Mouse (Mus musculus): ENCODE data around the gene Ppp1r8.

The Ppp1r8 gene

DNA sequence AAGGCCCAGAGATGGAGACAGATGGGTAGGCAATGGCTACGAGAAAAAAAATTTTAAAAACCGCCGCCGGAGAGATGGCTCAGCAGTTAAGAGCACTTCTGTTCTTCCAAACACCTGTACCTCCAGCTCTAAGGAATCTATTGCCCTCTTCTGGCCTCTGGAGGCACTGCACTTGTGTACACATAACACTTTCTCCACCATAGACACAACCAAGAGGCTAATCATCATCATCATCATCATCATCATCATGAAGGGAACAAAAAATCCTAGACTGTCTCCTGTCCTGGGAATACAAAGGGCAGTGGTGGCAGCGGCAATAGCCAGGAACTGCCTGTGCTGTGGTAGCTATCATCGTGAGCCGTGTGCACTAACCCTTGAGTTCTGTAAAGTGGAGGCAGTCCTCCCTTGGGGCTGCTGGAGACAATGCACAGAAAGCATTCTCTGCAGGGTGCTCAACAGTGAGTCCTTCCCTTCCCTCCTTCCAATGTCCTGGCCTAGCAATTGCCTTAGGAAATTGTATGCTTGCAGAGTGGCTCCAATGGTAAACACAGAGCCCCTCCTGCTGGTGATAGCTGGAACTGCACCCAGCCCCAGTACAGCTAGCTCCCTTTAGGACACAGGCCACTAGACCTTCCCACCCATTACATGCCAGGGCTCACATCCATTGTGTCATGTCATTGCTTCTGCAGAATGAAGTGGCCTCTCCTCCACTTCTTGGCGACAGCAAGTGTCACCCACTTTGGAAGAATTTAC lies 19.2 kb downstream of the Ppp1r8 start:
- TF ChIP-seq GATA4 (IDR thresholded peaks at IDR 0.05; ENCODE audit: insufficient replicate concordance, low read length) = no peak

DNA sequence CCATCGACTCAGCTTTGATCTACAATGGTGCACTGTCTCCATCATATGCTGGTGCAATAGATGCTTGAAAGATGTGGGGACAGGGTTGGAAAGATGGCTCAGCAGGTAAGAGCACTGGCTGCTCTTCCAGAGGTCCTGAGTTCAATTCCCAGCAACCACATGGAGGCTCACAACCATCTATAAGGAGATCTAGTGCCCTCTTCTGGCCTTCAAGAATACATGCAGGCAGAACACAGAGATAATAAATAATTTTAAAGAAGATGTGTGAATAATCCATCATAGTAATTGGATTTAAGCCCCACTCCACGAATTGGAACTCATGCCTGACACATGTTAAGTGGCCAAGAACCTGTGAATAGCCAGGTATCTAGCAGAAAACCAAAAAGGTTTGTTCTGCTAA lies 24.5 kb downstream of the Ppp1r8 start:
- no peak for TF ChIP-seq GATA4 (IDR thresholded peaks at IDR 0.05; ENCODE audit: insufficient replicate concordance, low read length)

DNA sequence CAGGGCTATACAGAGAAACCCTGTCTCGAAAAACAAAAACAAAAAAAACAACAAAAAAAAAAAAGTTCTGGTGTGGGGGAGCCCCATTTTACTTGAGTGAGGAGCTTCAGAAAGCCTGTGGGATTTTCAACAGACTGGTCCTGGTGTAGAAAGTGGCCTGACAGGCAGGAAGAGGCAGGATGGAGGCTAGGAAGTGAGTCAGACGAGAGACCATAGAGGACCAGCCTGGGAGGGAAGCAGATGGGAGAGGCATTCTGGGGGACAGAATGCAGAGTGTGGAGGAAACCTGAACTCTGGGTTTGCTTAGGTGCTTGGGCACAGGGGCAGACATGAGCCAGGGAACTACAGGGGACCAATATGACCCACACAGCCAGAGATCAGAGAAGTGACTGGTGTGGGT lies 26.1 kb downstream of the Ppp1r8 start:
- TF ChIP-seq GATA4 (IDR thresholded peaks at IDR 0.05; ENCODE audit: insufficient replicate concordance, low read length) = no peak

DNA sequence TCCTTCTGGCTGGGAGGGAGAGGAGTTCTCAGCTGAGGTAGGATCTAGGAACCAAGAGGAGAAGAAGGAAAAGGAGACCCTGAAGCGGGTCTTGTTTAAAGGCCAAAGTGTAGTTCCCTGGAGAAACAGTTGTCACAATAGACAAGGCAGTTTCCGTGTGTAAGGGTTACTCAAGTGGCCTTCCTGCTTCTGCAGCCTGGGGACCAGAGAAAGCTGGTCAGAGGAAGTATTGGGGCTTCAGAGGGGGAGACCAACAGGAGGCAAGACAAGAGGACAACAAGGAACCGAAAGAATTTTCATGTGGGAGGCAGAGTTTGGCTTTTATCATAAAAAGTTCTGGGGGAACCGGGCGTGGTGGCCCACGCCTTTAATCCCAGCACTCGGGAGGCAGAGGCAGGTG lies 26.6 kb downstream of the Ppp1r8 start:
- TF ChIP-seq GATA4 (IDR thresholded peaks at IDR 0.05; ENCODE audit: insufficient replicate concordance, low read length) = no peak

DNA sequence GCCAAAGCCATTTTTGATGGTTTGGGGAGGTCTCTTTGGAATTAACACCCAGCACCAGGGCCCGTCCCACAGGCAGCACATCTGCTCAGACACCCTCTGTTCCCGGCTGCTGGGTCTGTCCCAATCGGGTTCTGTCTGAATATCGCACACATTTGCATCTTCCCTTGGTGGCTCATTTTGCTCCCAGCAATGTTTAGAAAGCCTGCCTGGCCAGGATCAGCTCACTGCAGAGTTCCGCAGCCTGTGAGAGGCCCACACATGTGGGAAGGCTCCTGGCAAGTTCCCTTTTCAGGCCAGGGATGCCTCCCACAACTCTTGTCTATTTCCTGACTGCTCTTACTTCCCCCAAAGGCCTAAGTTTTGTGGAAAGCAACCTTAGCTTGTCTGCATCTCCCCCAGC lies 33.3 kb downstream of the Ppp1r8 start:
- TF ChIP-seq GATA4 (IDR thresholded peaks at IDR 0.05; ENCODE audit: insufficient replicate concordance, low read length) = no peak

DNA sequence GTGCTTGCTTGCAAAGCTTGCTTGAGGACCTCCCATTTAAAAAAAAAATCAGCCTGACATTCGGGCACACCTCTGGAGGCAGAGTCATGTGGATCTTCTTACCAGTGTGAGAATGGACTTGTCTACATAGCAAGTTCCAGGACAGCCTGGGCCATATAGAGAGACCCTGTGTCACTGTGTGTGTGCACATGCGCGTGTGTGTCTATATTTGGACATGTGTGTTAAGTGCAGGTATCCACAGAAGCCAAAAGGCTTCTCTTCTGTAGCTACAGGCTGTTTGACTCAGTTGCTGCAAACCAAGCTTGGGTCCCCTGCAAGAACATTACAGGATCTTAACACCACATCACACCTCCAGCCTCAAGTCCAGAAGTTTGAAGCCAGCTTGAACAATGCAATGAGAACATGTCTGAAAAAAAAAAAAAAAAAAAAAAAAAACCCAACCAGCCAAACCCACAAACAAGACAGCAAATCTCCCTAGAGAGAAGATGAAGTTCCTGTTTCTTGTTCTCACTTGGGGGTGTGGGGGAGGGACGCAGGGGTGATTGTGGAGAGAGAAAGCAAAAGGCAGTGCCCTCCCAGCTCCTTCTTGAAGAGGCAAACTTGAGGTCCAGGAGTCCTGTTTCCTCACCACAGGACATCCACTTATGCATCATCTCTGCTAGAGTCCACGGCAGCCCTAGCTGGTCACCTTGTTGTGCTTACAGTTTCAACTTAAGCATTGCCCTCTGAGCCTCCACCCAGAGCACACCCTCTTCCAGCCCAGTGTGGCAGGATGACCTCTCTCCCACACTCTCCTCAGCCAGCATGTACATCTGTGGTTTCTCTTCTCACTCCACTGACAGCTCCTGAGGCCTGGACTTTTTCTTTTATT lies 35.0 kb downstream of the Ppp1r8 start:
- no peak for TF ChIP-seq GATA4 (IDR thresholded peaks at IDR 0.05; ENCODE audit: insufficient replicate concordance, low read length)

DNA sequence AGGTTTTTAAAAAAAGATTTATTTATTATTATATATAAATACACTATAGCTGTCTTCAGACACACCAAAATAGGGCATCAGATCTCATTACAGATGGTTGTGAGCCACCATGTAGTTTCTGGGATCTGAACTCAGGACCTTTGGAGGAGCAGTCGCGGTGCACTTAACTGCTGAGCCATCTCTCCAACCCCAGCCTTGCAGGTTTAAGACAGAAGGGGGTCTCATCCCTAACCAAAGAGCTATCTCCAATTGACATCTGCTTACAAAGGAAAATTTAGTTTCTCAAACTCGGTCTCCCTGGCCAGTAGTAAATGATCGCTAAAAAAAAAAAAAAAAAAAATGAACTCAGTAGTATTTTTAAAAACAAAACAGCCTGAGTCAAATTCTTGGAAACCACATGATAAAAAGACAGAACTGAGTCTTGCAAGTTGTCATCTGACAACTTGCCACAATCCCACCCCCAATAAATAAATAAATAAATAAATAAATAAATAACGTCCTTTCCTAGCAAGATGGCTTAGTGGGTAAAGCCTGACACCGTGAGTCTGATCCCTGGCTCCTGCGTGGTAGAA lies 36.3 kb downstream of the Ppp1r8 start:
- TF ChIP-seq GATA4 (IDR thresholded peaks at IDR 0.05; ENCODE audit: insufficient replicate concordance, low read length) = no peak

DNA sequence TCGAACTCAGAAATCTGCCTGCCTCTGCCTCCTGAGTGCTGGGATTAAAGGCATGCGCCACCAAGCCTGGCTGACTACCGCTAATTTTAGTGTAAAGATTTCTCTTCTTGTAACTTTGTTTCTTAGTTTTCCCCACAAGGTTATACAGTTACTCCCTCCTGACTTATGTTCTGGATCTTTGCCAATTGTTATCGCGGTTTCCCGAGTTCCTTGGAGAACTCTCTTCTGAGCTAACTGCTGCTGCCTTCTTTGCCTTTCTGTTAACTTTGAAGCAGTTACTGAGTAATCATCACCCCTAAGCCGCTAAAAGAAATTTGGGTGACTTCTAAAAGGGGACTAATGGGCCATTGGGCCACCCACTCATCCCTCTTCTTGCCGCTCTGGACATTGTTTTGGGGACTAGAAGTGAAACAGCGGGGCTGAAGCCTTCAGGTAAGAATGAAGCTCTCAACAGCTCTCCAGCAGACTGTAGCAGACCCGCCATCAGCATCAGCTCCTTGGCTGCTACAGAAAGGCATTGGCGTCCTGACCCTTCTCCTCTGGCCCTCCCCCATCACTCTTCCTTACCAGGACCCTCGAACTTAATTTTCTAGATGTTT lies 37.3 kb downstream of the Ppp1r8 start:
- no peak for TF ChIP-seq GATA4 (IDR thresholded peaks at IDR 0.05; ENCODE audit: insufficient replicate concordance, low read length)

DNA sequence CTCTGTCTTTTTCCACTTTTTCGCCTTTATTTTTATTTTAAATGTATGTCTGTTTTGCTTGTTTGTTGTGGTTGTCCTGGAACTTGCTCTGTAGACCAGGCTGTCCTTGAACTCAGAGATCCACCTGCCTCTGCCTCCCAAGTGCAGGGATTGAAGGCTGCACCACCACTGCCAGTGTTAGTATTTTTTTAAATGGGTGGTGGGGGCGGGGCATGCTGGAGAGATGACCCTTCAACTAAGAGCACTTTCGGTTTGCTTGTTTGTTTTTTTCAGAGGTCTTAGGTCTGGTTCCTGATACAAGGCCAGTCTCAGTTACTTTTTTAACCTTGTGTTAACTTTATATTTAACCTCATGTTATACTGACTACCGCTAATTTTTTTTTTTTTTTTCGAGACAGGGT lies 37.8 kb downstream of the Ppp1r8 start:
- no peak for TF ChIP-seq GATA4 (IDR thresholded peaks at IDR 0.05; ENCODE audit: insufficient replicate concordance, low read length)

DNA sequence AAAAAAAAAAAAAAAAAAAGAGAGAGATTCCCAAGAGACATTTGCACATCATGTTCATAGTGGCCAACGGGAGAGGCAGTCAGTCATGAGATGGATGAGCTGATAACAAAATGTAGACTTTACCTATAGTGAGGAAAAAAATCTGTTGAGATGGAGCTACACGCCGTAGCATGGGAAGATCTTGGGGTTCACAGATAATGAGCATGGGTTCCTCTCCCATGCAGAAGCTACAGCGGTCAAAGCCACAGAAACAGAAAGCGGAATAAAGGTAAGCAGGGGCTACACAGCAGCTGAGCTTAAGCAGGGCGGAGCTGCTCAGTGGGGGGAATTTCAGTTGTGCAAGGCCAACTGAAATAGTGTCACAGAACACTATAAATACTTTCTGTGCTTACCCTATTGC lies 38.6 kb downstream of the Ppp1r8 start:
- TF ChIP-seq GATA4 (IDR thresholded peaks at IDR 0.05; ENCODE audit: insufficient replicate concordance, low read length) = no peak

DNA sequence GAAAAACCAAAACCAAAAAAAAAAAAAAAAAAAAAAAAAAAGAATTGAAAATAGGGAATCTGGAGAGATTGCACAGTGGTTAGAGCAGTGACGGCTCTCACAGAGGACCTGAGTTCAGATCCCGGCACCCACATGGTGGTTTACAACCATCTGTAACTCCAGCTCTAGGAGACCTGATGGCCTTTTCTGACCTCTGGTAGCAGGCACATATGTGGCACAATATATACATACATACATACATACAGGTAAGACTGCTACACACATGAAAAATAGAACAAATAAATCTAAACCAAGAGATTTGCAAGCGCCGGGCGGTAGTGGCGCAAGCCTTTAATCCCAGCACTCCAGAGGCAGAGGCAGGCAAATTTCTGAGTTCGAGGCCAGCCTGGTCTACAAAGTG lies 39.1 kb downstream of the Ppp1r8 start:
- no peak for TF ChIP-seq GATA4 (IDR thresholded peaks at IDR 0.05; ENCODE audit: insufficient replicate concordance, low read length)

DNA sequence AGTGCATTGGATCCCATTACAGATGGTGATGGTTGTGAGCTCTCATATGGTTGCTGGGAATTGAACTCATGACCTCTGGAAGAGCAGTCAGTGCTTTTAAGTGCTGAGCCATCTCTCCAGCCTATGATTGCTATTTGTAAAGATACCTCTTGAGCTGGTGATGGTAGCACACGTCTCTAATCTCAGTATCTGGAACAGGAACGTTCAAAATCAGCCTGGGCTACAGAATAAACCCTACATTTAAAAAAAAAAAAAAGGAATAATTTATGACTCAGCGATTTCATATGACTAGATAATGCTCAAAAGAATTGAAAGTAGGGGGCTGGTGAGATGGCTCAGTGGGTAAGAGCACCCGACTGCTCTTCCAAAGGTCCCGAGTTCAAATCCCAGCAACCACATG lies 39.8 kb downstream of the Ppp1r8 start:
- no peak for TF ChIP-seq GATA4 (IDR thresholded peaks at IDR 0.05; ENCODE audit: insufficient replicate concordance, low read length)

DNA sequence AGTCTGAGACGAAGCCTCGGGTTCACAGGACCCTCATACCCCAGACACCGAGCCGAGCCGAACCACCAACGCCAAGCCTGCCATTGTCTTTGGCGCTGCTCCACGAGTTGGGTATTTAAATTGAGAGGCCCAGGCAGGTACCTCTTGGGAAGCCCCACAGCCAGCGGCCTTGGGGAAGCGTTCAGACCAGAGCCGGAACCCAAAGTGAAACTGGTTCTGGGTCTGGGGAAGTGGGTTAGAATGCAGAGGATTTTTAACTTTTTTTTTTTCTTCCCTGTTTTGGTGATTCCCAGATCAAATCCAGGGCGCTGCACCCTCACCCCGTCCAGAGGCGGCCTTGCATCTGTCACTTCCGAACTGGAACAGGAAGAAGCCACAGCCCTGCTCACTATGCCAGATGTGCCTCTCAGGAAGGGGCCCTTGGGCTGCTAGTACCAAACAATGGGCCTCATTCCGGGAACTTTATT lies 40.8 kb downstream of the Ppp1r8 start:
- no peak for TF ChIP-seq GATA4 (IDR thresholded peaks at IDR 0.05; ENCODE audit: insufficient replicate concordance, low read length)

DNA sequence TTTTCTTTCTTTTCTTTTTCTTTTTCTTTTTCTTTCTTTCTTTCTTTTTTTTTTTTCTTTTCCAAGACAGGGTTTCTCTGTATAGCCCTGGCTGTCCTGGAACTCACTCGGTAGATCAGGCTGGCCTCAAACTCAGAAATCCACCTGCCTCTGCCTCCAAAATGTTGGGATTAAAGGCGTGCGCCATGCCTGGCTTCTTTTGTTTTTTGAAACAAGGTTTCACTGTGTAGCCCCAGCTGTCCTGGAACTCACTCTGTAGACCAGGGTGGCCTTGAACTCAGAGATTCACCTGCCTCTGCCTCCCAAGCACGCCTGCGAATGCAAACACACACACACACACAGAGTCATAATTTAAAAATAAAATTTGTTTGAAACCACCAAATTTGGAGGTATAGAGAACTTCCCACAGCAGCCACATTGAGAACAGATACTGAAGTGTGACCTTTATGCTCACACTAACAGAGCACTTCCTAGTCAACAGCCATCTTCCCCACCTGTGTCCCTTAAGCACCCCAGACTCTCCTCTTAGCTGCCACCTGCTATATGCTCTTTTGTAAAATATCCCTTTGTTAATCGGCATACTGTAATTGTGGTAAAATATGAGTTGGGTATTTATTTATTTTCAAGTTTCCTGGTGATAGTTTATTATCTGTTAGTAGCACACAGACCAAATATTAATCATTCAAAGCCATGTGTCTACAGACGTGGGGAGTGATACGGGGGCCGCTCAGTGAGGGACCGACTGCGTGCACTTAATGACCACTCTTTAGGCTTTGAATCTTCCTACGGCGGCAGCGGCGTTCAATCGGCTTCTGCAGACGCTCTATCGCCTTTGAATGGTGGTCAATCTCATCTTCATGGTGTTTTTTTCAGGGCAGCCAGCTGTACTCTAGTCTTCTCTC lies 41.5 kb downstream of the Ppp1r8 start:
- no peak for TF ChIP-seq GATA4 (IDR thresholded peaks at IDR 0.05; ENCODE audit: insufficient replicate concordance, low read length)

DNA sequence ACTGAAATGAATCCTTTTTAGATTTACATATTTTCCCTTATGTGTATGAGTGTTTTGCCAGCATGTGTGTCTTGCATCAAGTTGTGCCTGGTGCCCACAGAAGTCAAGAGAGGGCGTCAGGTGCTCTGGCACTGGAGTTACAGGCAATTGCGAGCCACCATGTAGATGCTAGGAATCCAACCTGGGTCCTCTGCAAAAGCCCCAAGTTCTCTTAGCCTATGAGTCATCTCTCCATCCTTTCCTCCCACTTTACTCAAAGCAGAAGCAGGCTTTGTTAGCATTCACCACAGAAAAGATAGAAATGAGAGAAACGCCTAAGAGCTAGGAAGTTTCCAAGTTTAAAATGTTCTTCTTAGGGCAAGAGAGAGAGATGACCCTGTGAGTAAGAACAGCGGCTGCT lies 43.1 kb downstream of the Ppp1r8 start:
- no peak for TF ChIP-seq GATA4 (IDR thresholded peaks at IDR 0.05; ENCODE audit: insufficient replicate concordance, low read length)
